Mouse (Mus musculus) spleen, postnatal 14 days (tissue): Measurements from ENCODE around the gene Pkp3.
"Not testable (repeated sequence)": the region's sequence is repeated elsewhere in the genome, so short reads cannot be mapped to it uniquely, and the experiment has no call there.

Source experiments
- DNase-seq, 2 experiments: peaks; one replicate each; pipeline ENCODE4 v3.0.0; 2021 to 2022; ENCODE audit warnings: low spot score in 2 of 2

Gene Pkp3

GRCm38 (mm10) chr7:141077841-141078240, at the start of gene Pkp3:
Gene Pkp3 (plus strand): TSS chr7:141078218.
- no peak for DNase-seq

DNA sequence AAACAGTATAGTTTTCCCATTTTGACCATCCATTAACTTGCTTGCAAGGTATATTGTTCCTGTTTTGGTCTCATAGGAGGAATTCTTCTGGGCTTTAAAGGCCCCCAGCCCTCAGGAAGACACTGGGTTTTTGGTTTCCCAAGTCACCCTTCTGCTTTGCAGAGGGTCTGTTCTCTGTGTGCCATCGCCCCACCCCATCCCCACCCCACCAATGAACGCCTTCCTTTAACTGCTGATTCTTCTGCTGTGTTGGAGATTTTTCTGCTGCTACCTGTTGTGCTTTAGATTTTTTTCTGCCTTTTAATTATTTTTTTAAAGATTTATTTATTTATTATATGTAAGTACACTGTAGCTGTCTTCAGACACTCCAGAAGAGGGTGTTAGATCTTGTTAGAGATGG, 49.2 kb upstream of the Pkp3 start, which contains the start of gene Gm17387:
TSS of gene Gm17387 (plus strand) at position 301 of the 400 bp plus-strand sequence.
- DNase-seq: no peak

DNA sequence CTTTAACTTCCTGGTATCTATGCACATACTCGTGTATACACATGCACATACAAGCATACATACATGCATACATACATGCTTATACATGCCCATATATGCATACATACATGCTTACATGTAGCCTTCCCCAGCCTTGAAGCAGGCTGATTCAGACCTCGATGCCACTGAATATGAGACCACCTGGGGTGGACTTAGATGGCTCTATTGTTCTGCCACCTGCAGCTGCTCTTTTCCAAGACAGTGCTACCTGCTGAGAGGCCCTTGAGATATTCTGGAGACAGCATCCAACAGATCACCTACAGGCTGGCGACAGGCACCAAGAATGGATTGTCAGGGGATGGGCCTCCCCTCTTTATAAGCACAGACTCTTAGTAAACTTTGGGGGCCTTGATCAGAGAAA, 47.6 kb upstream of the Pkp3 start:
- no peak for DNase-seq

GRCm38 (mm10) chr7:141032458-141033167, 45.4 kb upstream of the Pkp3 start:
- no peak for DNase-seq

- not testable (repeated sequence) for DNase-seq
Observed at GRCm38 (mm10) chr7:141036624-141037023, 41.4 kb upstream of the Pkp3 start.

- DNase-seq: no peak
Observed at GRCm38 (mm10) chr7:141038090-141039032, 39.7 kb upstream of the Pkp3 start.

GRCm38 (mm10) chr7:141039386-141040107, 38.5 kb upstream of the Pkp3 start:
- DNase-seq: no peak

DNA sequence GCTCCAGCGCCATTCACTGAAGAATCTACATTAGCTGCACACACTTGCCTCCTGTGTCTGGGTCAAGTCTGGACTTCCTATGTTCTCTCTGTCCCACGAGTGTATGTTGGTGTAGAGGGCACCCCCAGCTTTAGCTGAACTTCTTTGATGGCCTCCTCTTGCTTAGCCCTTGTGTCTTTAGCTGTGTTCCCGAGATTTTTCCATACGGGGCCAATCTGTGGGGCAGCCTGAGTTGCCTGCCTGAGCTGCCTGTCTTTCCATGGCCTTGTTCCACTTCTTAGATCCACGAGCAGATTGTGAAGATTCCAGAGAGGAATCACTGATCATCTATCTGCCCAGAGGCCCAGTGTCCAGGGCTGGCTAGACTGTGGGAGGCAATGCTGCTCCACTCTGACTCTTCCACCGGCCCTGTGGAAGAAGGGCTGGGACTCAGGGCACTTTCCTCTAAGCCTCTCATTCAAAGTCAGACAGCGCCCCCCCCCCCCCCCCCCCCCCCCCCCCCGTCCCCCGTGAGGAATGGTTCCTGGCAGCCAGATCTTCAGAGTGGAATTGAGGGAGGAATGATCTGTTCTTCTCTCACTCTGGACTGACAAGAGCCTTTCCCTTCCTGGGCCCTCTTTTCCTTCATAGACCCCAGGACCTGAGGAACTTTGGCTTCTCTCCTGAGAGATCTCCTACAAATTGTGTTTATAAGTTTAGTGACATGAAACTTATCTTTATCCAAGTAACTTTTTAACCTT, 37.0 kb upstream of the Pkp3 start:
- DNase-seq: no peak

DNA sequence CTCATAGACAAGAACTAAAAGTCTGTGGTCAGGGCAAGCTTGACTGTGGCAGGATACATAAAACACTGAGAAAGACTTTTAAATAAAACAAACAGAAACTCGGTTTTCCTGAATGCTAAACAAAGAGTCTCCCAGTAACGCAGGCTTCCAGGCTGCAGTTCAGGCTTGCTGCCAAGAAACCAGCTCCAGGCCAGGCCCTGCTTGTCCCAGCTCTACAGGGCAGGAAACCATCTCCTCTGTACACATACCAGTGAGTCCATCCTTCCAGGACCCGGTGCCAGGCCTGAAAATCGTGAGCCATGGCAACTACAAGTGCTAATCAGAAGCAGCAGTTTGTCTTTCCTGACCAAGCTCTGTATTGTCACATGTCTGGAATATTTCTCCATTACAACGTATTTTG, 36.4 kb upstream of the Pkp3 start:
- peak in 1 of 2 experiments; percentile 18 for DNase-seq

GRCm38 (mm10) chr7:141042539-141042938, 35.5 kb upstream of the Pkp3 start:
- DNase-seq: no peak

- DNase-seq: no peak
Observed at GRCm38 (mm10) chr7:141046931-141047580, 31.0 kb upstream of the Pkp3 start.

DNA sequence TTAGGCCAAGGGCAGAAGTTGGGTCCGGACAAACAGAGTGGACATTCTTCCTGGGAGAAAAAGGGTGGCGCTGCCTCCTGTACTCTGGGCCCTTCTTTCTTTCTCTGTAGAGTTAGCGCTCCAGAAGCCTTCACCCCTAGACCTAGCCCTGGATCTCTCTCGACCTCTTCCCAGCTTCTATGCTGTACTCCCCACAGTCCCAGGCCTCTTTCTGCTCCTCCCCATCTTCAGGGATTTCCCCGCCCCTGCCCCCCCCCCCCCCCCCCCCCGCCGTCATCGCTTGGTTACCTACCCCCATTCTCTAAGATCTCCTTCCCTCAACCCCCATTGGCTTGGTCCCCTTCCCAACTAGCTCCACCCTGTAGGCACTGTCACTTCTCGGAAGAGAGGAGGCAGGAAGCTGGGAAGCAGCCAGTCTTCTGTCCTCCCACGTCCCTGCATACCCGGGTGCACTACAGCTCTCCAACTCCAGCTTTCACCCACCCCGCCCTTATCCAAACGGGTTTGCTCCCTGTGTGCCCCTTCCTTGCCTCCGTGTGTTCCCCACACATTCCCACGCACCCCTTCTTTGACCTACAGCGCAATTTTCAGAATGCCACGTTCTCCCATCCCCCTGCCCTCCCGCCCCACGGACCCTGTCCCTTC, 30.3 kb upstream of the Pkp3 start:
- DNase-seq: peak in 1 of 2 experiments; percentile 16

DNA sequence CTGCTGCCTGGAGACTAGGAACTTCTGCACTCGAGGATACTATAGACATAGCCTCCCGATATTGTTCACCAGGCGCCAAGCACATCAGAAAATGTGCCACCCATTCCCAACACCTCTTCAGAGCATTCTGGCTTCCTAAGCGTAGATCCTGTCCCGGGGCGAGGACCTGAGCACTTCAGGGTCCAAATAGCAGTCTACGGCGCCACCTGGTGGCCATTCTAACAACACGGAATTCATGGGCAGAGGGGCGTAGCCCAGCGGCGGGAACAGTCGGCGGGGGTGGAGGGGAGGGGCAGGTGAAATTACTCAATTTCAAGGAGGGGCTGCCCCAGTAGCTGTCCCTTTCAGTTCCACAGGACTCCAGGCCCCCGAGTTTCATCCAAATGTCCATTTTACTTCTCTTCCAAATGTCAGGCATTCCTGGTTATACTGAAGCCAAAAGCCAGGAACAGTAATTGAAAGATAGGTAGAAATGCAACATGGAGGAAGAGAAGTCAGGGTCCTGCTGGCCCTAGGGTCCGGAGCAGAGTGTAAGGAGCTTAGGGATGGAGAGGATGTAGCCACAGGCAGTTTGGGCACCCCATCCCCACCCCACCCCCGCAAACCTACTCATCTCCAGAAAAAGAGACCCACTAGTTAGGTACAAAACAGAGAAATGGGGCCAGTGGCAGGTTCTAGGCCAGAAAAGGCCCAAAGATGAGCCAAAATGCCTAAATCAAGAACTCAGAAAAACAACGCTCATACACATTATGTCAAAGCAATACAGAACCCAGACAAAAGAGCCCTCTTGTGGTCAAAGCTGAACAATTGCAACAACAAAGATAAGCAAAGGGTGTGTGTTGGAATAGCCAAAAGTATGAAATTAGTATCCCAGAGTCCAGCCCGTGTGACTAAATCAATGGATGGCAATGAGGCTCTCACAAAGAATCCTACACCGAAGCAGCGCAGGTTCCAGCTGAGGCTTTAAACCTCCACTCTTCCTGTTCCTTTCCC, 29.5 kb upstream of the Pkp3 start:
- peak; percentile 79 to 86 for DNase-seq

DNA sequence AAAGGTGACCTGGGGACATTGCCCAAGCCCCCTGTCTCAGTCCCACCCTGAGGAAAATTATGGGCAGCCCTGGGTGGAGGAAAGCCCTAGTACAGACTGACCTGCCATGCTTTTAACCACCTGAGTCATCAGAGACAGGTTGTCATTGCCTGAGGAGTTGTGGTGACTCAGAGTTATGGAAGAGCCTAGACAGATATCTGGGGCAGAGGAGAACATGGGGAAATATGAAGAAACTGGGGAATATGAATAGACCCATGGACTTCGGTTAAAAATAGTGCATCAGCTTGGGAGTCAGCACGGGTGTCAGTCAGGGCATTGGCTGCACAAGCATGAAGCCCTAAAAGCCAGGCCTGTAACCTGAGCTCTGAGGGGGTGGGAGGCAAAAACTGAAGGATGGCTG, 28.7 kb upstream of the Pkp3 start:
- no peak for DNase-seq

DNA sequence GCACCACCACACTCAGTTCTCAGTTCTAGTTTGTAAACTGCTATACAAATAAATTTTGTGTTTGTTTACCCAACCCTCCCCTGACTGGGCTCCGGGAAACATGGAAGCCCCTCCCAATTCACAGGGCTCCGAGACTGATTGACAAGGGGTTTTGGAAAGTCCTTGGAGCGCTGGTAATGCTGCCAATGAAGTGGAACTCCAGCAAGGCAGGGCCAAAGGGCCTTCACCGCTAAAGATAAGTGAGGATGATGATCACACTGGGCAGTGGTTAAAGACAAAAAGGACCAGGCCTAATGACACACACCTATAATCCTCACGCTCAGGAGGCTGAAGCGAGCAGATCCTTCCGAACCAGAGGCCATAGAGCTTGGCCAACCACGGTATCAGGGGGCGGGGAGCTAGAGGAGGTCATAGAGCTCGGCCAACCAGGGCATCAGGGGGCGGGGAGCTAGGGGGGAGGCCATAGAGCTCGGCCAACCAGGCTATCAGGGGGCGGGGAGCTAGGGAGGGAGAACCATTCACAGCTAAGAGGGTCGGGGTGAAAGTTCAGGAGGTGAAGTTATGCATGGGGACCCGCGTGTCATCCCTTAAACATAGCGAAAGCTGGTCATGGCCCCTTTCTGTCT, 26.8 kb upstream of the Pkp3 start:
- no peak for DNase-seq

DNA sequence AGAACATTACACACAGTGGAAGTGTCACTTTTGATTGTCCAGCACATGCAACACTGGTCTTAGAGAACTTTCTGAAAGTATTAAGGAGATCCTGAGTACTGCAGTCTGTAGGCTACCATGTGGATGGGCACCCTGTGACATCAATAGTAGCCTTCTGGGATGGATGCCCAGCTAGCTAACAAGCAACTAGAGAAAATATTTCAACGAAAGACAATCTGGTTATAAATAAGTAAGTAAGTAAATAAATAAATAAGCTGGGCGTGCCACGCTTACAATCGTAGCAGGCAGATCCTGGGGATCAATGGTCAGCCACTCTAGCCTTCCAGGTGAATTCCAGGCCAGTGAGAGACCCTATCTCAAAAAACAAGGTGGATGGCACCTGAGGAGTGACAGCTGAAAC, 26.0 kb upstream of the Pkp3 start:
- no peak for DNase-seq

DNA sequence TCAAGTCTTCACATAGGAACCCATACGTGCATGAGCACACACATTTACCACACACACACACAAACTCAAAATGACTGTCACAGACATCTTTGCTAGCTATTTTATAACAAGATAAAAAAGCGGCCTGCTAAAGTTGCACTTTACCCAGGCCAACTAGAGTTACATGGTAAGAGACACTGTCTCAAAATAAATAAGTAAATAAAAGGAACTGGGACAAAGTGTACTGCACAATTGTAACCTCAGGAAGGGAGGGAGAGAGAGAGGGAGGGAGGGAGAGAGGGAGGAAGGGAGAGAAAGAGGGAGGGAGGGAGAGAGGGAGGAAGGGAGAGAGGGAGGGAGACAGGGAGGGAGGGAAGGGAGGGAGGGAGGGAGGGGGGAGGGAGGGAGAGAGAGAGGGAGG, 25.6 kb upstream of the Pkp3 start:
- no peak for DNase-seq

GRCm38 (mm10) chr7:141055785-141056184, 22.2 kb upstream of the Pkp3 start:
- no peak for DNase-seq

GRCm38 (mm10) chr7:141056976-141057375, 21.0 kb upstream of the Pkp3 start:
- DNase-seq: no peak
